Mouse (Mus musculus) layer of hippocampus, adult 11-12 months (tissue): Measurements from ENCODE around the gene Ptcd3.
"Not testable (repeated sequence)": the region's sequence is repeated elsewhere in the genome, so short reads cannot be mapped to it uniquely, and the experiment has no call there.

Source experiments
- DNase-seq: peaks from one replicate; pipeline ENCODE4 v3.0.0; 2022; ENCODE audit warnings: low spot score

Ptcd3 gene

GRCm38 (mm10) chr6:71908481-71909381 is at the start of gene Ptcd3, which contains the start of gene Polr1a:
Ptcd3 (minus strand) TSS chr6:71908750.
Polr1a (plus strand) TSS chr6:71909053.
- peak; percentile 91 for DNase-seq

GRCm38 (mm10) chr6:71951192-71951591 is 42.6 kb upstream of the Ptcd3 start:
- DNase-seq, result no peak

GRCm38 (mm10) chr6:71950592-71950991 is 42.0 kb upstream of the Ptcd3 start:
- peak; percentile 24 for DNase-seq

GRCm38 (mm10) chr6:71949721-71950120 is 41.2 kb upstream of the Ptcd3 start:
- no peak for DNase-seq

GRCm38 (mm10) chr6:71946121-71946520 is 37.6 kb upstream of the Ptcd3 start:
- DNase-seq, result no peak

GRCm38 (mm10) chr6:71945101-71945500 is 36.6 kb upstream of the Ptcd3 start:
- peak; percentile 26 for DNase-seq

- DNase-seq, result no peak
Observed at GRCm38 (mm10) chr6:71940912-71941311, 32.4 kb upstream of the Ptcd3 start.

GRCm38 (mm10) chr6:71935737-71936136 is 27.2 kb upstream of the Ptcd3 start:
- no peak for DNase-seq

- DNase-seq, result peak; percentile 12
Observed at GRCm38 (mm10) chr6:71934081-71934556, 25.6 kb upstream of the Ptcd3 start.

GRCm38 (mm10) chr6:71932347-71932746 is 23.8 kb upstream of the Ptcd3 start:
- DNase-seq, result no peak

GRCm38 (mm10) chr6:71930830-71931437 is 22.4 kb upstream of the Ptcd3 start:
- DNase-seq, result no peak

- peak; percentile 35 for DNase-seq
Observed at GRCm38 (mm10) chr6:71930053-71930452, 21.5 kb upstream of the Ptcd3 start.

GRCm38 (mm10) chr6:71927911-71928310 is 19.4 kb upstream of the Ptcd3 start:
- peak; percentile 78 for DNase-seq

- DNase-seq, result not testable (repeated sequence)
Observed at GRCm38 (mm10) chr6:71925233-71925632, 16.7 kb upstream of the Ptcd3 start.

GRCm38 (mm10) chr6:71920752-71921151 is 12.2 kb upstream of the Ptcd3 start:
- DNase-seq, result no peak

GRCm38 (mm10) chr6:71911686-71912450 is 3.3 kb upstream of the Ptcd3 start:
- DNase-seq, result no peak

- no peak for DNase-seq
Observed at GRCm38 (mm10) chr6:71909840-71910239, 1.3 kb upstream of the Ptcd3 start.

- peak; percentile 11 for DNase-seq
Observed at GRCm38 (mm10) chr6:71909384-71909783, 834 bp upstream of the Ptcd3 start.

GRCm38 (mm10) chr6:71907702-71908235 is 781 bp downstream of the Ptcd3 start:
- DNase-seq, result no peak

- DNase-seq, result no peak
Observed at GRCm38 (mm10) chr6:71893263-71893662, 15.3 kb downstream of the Ptcd3 start.

GRCm38 (mm10) chr6:71877965-71878760 is 30.4 kb downstream of the Ptcd3 start:
- no peak for DNase-seq
